Mouse (Mus musculus) spleen, embryonic (tissue): ENCODE data around the gene Atoh1.

ENCODE experiments used
- CTCF ChIA-PET: fragments of 350-600 bp; sonication (Branson Sonifier 250); formaldehyde crosslinking; loops from one replicate; lab custom pipeline; 2022; lab: Charles Lee

Atoh1 gene

DNA sequence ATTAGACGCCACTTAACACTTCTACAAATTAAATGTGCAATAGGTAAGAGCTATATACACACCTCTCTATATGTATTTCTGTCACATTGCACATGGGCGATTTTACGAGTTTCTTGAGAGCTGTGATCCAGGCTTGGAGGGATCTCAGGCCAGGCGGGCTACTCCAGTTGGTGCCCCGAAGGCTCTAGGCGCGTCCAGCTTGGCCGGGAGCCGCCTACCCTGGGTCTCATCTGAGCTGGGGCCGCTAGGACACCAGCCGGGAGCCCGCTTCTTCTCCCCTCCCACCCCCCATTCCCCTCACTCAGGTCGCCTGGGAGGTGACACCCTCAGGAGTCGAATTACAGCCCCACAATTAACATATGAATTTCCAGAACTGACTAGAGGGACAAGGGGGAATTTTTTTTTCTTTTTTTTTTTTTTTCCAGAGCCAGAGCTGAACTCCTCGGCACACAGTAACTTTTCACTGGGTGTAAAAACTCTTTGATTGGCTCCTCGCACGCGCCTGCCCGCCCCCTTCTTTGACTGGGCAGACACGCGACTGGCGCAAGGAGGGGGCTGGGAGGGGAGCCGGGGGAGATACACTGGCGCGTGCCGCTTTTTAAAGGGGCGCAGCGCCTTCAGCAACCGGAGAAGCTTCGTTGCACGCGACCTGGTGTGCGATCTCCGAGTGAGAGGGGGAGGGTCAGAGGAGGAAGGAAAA is at the start of gene Atoh1:
Gene Atoh1 (plus strand): TSS at position 627 of the 700 bp plus-strand sequence.
- CTCF ChIA-PET: no interaction called here

DNA sequence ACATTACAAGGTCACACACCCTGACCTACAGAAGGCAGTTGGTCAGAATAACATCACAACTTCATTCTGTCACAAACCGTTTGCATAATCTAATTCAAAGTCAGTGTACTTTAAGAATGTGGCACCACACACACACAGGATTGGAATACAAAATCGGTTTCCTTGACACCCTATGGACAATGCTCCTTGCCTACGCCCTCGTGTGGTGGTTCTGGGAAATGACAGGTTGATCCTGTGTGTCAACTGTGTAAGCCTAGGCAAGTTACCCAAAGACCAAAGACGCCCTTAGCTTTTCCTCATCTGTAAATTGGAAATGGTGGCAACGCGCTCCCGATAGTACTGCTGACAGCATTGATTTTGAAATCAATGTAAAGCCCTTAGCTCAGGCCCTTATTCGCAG is 45.0 kb upstream of the Atoh1 start:
- CTCF ChIA-PET: no interaction called here

DNA sequence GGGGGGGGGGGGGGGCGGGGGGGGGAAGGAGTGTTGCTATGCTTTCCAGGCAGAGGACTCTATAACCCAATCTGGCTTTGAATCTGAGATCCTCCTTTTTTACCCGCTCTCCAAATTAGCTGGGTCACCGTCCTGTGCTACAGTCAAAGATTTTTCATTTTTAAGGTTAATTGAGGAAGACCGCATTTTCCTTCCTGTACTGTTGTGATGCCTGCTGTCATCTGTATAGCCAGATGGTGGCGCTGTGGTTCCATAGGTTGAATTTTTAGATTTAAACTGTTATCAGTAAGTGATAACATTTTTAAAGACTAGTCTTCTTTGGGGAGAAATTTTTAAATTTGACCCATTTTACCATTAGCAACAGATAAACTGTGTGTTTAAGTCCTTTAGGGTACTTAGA is 44.0 kb upstream of the Atoh1 start:
- CTCF ChIA-PET: interaction anchor here (0.6 kb wide), 1 partner anchor 949 kb away, joined by 6 read pairs; no protein-coding TSS in a partner anchor

DNA sequence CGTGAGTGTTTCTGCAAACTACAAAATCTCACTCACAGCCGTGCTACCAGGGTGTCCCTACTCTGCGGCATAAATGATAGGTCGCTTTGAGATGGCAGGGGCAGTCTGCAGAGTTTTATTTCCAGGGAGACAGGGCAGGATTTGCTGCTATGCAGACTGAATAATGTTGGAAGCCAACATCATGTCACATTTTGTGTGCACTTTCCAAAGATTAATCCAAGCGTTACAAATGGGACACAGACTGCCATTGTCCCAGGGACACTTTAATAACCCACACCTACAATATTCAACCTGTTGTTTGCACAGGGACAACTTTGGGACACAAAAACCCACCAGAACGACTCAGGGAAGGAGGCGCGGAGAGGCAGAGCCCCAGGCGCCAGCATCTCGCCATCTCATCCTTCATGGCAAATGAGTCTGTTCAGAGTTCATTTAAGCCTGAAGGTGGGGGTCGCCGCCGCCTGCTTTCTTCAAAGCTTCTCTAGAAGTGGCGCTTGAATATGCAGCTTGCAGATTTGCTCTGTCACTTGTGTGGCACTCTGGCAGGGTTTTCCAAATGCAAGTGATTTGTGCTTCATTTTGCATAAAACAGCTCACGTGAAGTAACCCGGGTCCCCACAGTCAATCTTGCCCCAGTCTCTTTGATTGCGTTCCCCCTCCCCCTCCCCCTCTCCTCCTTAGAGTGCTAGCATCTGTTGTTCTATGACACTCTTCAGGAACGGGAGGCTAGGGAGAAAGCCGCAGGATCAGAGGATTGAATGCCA is 40.6 kb upstream of the Atoh1 start:
- CTCF ChIA-PET: no interaction called here

DNA sequence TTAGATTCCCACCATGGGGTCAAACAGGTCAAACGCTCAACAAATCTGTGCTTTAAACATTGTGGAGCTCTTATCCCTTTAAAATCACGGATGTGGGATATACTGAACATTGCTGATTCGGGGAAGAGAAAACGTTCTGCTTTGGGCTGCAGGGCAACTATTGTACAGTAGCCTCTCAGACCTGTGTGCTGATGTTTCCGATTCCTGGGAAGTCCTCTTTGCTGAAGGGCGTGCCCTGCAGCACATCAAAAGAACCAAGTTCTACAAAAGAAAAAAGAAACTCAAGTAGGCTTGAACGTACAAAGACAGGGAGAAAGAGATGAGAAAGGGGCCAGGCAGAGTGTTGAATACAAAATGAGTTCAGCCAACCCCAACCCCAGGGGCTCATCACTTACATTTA is 34.2 kb upstream of the Atoh1 start:
- CTCF ChIA-PET: no interaction called here

DNA sequence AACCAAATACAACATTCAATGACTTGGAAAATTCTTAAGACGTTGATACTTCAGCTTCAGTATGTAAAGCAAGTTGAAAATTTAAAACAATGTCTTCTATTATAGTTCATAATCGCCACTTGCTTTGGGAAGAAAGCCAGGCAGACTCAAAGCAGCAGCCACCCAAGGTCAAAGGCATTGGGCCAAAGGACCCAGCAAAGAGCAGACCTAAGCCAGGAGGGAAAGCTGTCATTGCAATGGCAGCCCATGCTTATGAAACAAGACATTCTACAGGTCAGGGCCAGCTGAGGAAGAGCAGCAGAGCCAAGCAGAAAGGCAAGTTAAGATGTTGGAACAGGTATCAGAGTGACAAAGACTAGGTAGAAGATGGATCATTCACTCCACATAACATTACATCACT is 25.3 kb upstream of the Atoh1 start:
- CTCF ChIA-PET: no interaction called here

DNA sequence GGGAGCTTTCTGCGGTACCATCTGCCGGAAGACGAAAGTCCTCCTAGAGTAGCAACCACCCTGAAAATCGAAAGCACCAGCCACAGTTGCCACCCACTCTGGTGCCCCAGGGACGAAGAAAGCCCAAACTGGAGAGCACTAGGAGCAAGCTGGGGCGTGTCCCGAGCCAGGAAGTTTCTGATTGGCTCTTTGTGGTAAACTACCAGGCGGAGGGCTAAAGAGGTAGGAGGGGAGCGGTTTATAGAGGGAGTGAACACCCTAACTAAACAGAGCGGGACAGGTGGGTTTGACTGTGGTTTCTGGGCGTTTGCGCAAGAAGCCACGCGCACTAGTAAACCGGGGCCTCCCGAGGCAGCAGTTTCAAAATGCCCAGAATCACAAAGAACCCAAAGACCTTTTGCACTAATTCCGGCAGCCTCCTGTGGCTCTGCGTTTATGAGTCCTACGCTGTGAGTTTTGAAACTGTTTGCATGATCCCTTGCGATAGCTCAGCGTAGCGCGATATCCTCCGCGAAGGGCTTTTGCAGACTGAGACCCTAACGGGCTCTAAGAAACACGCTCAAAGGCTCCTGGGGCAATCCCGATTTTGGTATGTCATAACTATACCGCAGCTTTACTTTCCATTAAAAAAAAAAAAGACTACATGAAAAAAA is 1.0 kb upstream of the Atoh1 start:
- CTCF ChIA-PET: no interaction called here

DNA sequence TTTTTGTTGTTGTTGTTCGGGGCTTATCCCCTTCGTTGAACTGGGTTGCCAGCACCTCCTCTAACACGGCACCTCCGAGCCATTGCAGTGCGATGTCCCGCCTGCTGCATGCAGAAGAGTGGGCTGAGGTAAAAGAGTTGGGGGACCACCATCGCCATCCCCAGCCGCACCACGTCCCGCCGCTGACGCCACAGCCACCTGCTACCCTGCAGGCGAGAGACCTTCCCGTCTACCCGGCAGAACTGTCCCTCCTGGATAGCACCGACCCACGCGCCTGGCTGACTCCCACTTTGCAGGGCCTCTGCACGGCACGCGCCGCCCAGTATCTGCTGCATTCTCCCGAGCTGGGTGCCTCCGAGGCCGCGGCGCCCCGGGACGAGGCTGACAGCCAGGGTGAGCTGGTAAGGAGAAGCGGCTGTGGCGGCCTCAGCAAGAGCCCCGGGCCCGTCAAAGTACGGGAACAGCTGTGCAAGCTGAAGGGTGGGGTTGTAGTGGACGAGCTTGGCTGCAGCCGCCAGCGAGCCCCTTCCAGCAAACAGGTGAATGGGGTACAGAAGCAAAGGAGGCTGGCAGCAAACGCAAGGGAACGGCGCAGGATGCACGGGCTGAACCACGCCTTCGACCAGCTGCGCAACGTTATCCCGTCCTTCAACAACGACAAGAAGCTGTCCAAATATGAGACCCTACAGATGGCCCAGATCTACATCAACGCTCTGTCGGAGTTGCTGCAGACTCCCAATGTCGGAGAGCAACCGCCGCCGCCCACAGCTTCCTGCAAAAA is 496 bp downstream of the Atoh1 start:
- CTCF ChIA-PET: no interaction called here

DNA sequence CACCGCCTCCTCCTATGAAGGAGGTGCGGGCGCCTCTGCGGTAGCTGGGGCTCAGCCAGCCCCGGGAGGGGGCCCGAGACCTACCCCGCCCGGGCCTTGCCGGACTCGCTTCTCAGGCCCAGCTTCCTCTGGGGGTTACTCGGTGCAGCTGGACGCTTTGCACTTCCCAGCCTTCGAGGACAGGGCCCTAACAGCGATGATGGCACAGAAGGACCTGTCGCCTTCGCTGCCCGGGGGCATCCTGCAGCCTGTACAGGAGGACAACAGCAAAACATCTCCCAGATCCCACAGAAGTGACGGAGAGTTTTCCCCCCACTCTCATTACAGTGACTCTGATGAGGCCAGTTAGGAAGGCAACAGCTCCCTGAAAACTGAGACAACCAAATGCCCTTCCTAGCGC is 1.1 kb downstream of the Atoh1 start:
- CTCF ChIA-PET: no interaction called here

DNA sequence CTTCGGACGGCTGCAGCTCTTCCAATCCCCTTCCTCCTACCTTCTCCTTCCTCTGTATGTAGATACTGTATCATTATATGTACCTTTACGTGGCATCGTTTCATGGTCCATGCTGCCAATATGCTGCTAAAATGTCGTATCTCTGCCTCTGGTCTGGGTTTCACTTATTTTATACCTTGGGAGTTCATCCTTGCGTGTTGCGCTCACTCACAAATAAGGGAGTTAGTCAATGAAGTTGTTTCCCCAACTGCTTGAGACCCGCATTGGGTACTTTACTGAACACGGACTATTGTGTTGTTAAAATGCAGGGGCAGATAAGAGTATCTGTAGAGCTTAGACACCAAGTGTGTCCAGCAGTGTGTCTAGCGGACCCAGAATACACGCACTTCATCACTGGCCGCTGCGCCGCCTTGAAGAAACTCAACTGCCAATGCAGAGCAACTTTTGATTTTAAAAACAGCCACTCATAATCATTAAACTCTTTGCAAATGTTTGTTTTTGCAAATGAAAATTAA is 1.6 kb downstream of the Atoh1 start:
- CTCF ChIA-PET: no interaction called here

DNA sequence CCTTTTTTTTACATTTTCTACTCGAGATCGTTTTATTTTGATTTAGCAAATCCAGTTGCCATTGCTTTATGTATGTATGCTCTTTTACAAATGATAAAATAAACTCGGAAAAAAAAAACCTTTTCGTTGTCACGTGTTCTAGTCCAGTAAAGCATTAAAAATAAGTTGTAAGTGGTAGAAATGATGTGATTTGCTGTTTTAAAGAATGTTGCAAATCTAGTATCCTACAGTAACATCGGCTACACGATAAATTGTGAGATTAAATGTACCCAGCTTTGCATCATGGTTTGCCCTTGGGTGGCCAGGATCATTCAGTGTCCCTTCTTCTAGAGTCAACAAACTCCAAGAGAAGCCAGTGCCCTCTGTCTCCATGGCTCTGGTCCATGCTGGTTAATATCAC is 2.2 kb downstream of the Atoh1 start:
- CTCF ChIA-PET: no interaction called here

DNA sequence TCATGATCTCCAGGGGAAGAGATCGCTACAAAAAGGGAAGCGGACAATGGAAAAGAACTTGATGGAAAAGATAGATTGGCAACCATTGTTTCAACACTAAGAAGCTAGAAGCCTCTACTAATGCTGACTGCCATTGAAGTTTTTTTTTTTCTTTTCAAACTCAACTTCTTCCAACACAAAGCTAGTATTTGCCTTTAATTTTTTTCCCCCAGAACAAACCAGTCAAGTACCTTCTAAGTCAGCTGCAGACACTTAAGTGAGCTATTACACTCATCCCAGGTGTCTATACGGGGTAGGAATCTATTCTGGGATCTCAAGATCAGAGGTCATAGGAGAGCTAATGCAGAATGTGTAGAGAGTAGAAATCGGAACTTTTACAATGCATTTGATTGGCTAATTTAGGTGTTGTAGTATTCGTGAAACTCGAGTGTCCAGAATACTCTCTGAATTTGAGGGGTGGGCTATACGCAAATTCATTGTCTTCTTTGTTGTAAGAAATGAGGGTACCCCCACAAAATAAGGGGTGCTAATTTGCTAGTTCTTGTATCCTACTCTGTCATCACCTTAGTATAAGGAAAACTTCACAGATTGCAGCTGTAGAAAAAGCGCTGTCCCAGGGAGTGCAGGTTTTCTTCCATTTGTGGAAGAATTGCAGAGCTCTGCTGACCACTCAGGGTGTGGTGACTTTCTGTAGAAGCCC is 2.8 kb downstream of the Atoh1 start:
- CTCF ChIA-PET: no interaction called here

DNA sequence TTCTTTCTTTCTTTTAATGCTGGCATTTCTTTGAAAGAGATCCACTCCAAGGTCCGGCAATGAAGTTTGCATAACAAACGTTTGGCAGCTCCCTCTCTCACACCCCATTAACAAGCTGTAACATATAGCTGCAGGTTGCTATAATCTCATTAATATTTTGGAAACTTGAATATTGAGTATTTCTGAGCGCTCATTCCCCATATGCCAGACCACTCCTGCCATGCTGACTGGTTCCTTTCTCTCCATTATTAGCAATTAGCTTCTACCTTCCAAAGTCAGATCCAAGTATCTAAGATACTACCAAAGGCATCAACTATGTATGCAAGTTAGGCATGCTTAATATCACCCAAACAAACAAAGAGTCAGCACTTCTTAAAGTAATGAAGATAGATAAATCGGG is 4.4 kb downstream of the Atoh1 start:
- CTCF ChIA-PET: no interaction called here

DNA sequence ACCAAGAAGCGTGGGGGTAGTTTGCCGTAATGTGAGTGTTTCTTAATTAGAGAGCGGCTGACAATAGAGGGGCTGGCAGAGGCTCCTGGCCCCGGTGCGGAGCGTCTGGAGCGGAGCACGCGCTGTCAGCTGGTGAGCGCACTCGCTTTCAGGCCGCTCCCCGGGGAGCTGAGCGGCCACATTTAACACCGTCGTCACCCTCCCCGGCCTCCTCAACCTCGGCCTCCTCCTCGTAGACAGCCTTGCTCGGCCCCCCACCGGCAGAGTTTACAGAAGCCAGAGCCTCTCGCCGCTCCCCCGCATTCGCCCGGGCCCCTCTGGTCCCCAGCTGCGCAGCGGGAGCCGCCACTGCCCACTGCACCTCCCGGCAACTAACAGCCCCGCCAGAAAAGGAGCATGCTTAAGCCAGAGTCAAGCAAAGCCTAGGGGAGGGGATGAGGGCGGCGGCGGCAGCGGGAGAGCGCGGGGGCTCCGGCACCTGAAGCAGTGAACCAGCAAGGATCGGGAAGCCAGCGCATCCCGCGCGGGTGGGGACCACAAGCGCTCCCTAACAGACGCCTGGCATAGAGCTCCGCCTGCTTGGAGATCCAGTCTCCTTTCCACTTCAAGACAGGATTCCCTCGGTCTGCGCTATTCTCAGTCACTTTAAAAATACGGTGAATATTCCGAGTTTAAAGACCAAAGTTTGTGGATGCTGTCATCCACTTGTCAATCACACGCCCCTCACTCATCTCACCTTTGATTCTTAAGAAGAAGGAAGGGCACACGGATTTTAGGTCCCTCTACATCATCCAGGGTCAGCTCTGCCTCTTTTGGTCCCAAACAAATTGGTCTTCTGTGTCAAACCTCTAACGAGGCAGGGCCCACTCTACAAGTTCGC is 5.8 kb downstream of the Atoh1 start:
- CTCF ChIA-PET: no interaction called here

DNA sequence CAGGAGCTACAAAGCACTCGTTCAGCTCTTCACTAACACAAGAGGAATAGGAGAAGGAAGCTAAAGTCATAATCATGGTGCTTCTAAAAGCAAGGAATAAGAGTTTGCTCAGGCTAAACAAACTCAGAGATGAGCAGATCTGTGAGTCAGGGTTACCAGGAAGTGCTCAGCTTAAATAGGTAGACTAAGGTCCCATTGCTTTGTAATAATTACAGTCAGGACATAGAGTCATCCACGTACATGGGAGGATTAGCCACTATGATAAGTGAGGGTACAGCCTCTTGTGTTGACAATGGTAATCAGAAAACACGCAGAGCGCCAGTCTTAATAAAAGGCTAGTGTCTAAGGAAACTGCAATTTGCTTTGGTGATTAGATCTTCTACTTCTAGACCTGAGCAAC is 7.4 kb downstream of the Atoh1 start:
- CTCF ChIA-PET: no interaction called here

DNA sequence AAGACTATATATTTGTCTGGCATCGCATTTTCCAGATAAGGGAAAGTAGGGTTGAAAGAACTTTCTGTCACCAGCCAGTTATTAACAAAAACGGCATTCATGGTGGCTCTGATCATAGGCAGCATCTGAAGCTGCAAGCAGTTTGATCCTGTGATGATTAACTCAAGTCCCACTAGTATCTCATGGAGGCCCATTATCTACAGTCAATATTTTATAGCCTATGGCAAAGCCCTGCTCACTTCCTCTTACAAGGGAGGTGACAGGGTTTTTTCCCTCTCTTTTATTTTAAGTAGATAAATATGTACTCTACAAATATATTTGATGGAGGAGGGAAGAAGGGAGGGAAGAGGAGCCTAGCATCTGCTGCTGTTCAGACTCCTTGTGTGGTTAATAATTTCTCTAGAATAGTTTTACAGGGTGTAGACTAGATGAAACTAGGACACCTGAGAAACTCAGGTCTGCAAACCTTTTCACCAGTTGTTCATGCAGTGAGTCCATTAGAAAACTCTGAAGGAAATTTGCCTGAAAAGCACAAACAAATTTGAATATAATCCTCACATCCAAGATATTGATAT is 14.1 kb downstream of the Atoh1 start:
- CTCF ChIA-PET: no interaction called here

DNA sequence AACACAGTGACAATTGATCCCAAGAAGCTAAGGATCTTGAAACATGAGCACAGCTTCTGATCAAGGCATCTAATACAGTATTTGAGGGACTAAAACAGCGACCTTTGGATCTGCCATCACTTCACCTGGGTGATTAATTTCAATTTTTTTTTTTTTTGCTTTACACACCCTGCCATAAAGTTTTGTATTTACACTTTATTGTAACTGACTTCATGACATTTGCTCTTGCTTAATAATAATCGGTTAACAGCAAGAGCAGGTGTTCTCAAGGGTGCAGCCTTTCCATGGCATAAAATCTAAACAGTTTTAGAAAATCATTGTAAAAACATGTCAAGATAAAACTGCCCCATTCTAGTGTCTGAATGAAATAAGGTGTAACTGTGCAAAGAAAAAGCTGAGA is 25.6 kb downstream of the Atoh1 start:
- CTCF ChIA-PET: no interaction called here

DNA sequence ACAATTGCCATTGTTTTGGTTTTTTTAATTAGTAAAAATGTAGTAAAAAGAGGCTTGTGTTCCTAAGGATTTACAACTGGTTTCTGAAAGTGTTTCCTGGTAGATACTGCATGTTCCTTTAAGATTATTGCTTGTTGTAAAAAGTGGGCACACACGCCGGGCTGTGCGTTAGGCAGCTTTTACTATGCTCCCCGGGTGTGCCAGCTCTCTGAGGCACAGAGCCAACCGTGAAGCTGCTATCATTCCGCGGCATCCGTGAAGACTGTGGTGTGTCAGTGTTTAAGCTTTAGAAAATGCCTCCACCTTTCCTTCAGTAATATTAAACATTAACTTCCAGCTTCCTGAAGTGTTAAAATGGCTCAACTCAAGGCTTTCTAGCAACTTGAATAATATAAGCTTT is 35.0 kb downstream of the Atoh1 start:
- CTCF ChIA-PET: no interaction called here

DNA sequence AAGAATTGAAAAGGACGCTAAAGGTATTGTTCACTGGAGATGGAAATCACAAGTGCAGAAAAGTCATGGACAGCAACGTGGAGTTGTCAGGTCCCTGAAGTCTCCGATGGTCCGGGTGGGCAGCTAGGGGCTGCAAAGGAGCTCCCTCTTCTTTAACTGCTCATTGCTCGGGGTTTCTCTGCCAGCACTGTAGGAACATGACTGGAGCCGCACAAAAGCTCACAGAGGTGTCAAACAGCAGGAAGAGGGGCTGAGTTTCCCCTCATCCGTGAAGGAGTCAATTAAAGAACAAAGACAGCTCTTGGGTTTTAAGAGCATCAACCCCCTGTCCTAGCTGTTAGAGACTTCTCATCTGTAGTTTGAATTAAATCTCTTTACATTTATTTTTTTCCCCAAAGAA is 44.5 kb downstream of the Atoh1 start:
- CTCF ChIA-PET: no interaction called here
